Mouse (Mus musculus): ENCODE measurements around the gene Cnpy1.

Gene Cnpy1

GRCm38 (mm10) chr5:28192099-28192454 is 53.5 kb downstream of the Cnpy1 start:
- no peak for DNase-seq (ENCODE audit: extremely low spot score, low read depth, low spot score)

GRCm38 (mm10) chr5:28191201-28192098 is 54.2 kb downstream of the Cnpy1 start:
- no peak for DNase-seq (ENCODE audit: extremely low spot score, low read depth, low spot score)

GRCm38 (mm10) chr5:28179237-28179790 is 66.3 kb downstream of the Cnpy1 start:
- DNase-seq (ENCODE audit: extremely low spot score, low read depth, low spot score) = no peak

GRCm38 (mm10) chr5:28178322-28178721 is 67.3 kb downstream of the Cnpy1 start:
- no peak for DNase-seq (ENCODE audit: extremely low spot score, low read depth, low spot score)

GRCm38 (mm10) chr5:28176585-28176984 is 69.0 kb downstream of the Cnpy1 start:
- DNase-seq (ENCODE audit: extremely low spot score, low read depth, low spot score) = no peak

GRCm38 (mm10) chr5:28176023-28176422 is 69.6 kb downstream of the Cnpy1 start:
- no peak for DNase-seq (ENCODE audit: extremely low spot score, low read depth, low spot score)

GRCm38 (mm10) chr5:28175570-28175919 is 70.1 kb downstream of the Cnpy1 start:
- no peak for DNase-seq (ENCODE audit: extremely low spot score, low read depth, low spot score)

- DNase-seq (ENCODE audit: extremely low spot score, low read depth, low spot score) = no peak
These were observed 70.6 kb downstream of the Cnpy1 start for GRCm38 (mm10) chr5:28174876-28175569.

GRCm38 (mm10) chr5:28174086-28174485 is 71.5 kb downstream of the Cnpy1 start:
- DNase-seq (ENCODE audit: extremely low spot score, low read depth, low spot score) = no peak

- no peak for DNase-seq (ENCODE audit: extremely low spot score, low read depth, low spot score)
These were observed 71.9 kb downstream of the Cnpy1 start for GRCm38 (mm10) chr5:28173674-28174073.

GRCm38 (mm10) chr5:28172921-28173670 is 72.5 kb downstream of the Cnpy1 start:
- DNase-seq (ENCODE audit: extremely low spot score, low read depth, low spot score) = no peak

GRCm38 (mm10) chr5:28172261-28172920 is 73.2 kb downstream of the Cnpy1 start:
- no peak for DNase-seq (ENCODE audit: extremely low spot score, low read depth, low spot score)

GRCm38 (mm10) chr5:28171667-28172066 is 73.9 kb downstream of the Cnpy1 start:
- DNase-seq (ENCODE audit: extremely low spot score, low read depth, low spot score) = no peak

- no peak for DNase-seq (ENCODE audit: extremely low spot score, low read depth, low spot score)
These were observed 74.7 kb downstream of the Cnpy1 start for GRCm38 (mm10) chr5:28170892-28171291.

- DNase-seq (ENCODE audit: extremely low spot score, low read depth, low spot score) = no peak
These were observed 75.5 kb downstream of the Cnpy1 start for GRCm38 (mm10) chr5:28170081-28170480.

- no peak for DNase-seq (ENCODE audit: extremely low spot score, low read depth, low spot score)
These were observed 76.3 kb downstream of the Cnpy1 start for GRCm38 (mm10) chr5:28169166-28169801.

- DNase-seq (ENCODE audit: extremely low spot score, low read depth, low spot score) = no peak
These were observed 77.1 kb downstream of the Cnpy1 start for GRCm38 (mm10) chr5:28168253-28169165.

GRCm38 (mm10) chr5:28167611-28168252 is 77.9 kb downstream of the Cnpy1 start:
- no peak for DNase-seq (ENCODE audit: extremely low spot score, low read depth, low spot score)

Data from hindlimb bud, embryonic 11.5 days (tissue).